Mouse (Mus musculus): Measurements from ENCODE around the gene Ccdc34. TPM values are rescaled to one million over a fixed set of nuclear protein-coding genes. Genes with fewer than 3 reads are reported as not detected.

Ccdc34 gene
- 14.7 and 15.9 TPM in 2 replicates for total RNA-seq (2021)
- long read RNA-seq, experiment 1, transcript Ccdc34-201 (6 exons, 2,070 nt), result major isoform, 32 of 44 reads
- long read RNA-seq, experiment 1, partial matches to known transcripts, result 5 of 44 reads
- long read RNA-seq, experiment 1, other reads (novel, unspliced or antisense), result 5 of 44 reads
- long read RNA-seq, experiment 2, transcript Ccdc34-201 (6 exons, 2,070 nt), result major isoform, 23 of 34 reads
- long read RNA-seq, experiment 2, partial matches to known transcripts, result 8 of 34 reads
- long read RNA-seq, experiment 2, other reads (novel, unspliced or antisense), result 2 of 34 reads

- DNase-seq, result peak; percentile 95
Observed at GRCm38 (mm10) chr2:110017616-110018505, at the start of gene Ccdc34. Gene Ccdc34, plus strand, starts transcription at chr2:110017817.

- DNase-seq, result no peak
Observed at GRCm38 (mm10) chr2:109969381-109969780, 48.2 kb upstream of the Ccdc34 start.

- DNase-seq, result no peak
Observed at GRCm38 (mm10) chr2:109969926-109970532, 47.6 kb upstream of the Ccdc34 start.

GRCm38 (mm10) chr2:109970744-109971410 is 46.7 kb upstream of the Ccdc34 start:
- peak; percentile 37 for DNase-seq

GRCm38 (mm10) chr2:109972310-109972709 is 45.3 kb upstream of the Ccdc34 start:
- no peak for DNase-seq

- DNase-seq, result no peak
Observed at GRCm38 (mm10) chr2:109972922-109973321, 44.7 kb upstream of the Ccdc34 start.

- DNase-seq, result no peak
Observed at GRCm38 (mm10) chr2:109974807-109975206, 42.8 kb upstream of the Ccdc34 start.

GRCm38 (mm10) chr2:109976181-109976580 is 41.4 kb upstream of the Ccdc34 start:
- DNase-seq, result no peak

GRCm38 (mm10) chr2:109977322-109977721 is 40.3 kb upstream of the Ccdc34 start:
- no peak for DNase-seq

GRCm38 (mm10) chr2:109979209-109979608 is 38.4 kb upstream of the Ccdc34 start:
- DNase-seq, result peak; percentile 45

GRCm38 (mm10) chr2:109983435-109983834 is 34.2 kb upstream of the Ccdc34 start:
- DNase-seq, result no peak

- DNase-seq, result no peak
Observed at GRCm38 (mm10) chr2:109984930-109985329, 32.7 kb upstream of the Ccdc34 start.

- DNase-seq, result no peak
Observed at GRCm38 (mm10) chr2:109985560-109985959, 32.1 kb upstream of the Ccdc34 start.

- no peak for DNase-seq
Observed at GRCm38 (mm10) chr2:109986036-109986785, 31.4 kb upstream of the Ccdc34 start.

GRCm38 (mm10) chr2:109987946-109988345 is 29.7 kb upstream of the Ccdc34 start:
- DNase-seq, result no peak

GRCm38 (mm10) chr2:109989196-109989595 is 28.4 kb upstream of the Ccdc34 start:
- DNase-seq, result no peak

- DNase-seq, result no peak
Observed at GRCm38 (mm10) chr2:109989679-109990473, 27.7 kb upstream of the Ccdc34 start.

- no peak for DNase-seq
Observed at GRCm38 (mm10) chr2:109991754-109992153, 25.9 kb upstream of the Ccdc34 start.

- no peak for DNase-seq
Observed at GRCm38 (mm10) chr2:109992448-109993073, 25.1 kb upstream of the Ccdc34 start.

- no peak for DNase-seq
Observed at GRCm38 (mm10) chr2:109993404-109993803, 24.2 kb upstream of the Ccdc34 start.
